Mouse (Mus musculus): Measurements from ENCODE around the gene Lsm4.

- TF ChIP-seq CTCF (IDR thresholded peaks at IDR 0.05; ENCODE audit: control insufficient read depth, insufficient read depth, insufficient read length) (no peak), FOSL1 (IDR thresholded peaks at IDR 0.05; ENCODE audit: insufficient read depth, low read length, poor library complexity, severe bottlenecking) (no peak), USF1 (IDR thresholded peaks at IDR 0.05; ENCODE audit: low read depth) (no peak), MYOG (IDR thresholded peaks at IDR 0.05; ENCODE audit: control insufficient read depth, extremely low read depth, insufficient read length) (no peak), MYOD1 (IDR thresholded peaks at IDR 0.05; ENCODE audit: control insufficient read depth, insufficient read length, low read depth) (no peak), CEBPB (IDR thresholded peaks at IDR 0.05; ENCODE audit: low read depth) (no peak), MAX (IDR thresholded peaks at IDR 0.05) (no peak)
These were observed 25.5 kb downstream of the Lsm4 start, which contains the start of gene Jund for GRCm38 (mm10) chr8:70698310-70699109.
